Mouse (Mus musculus) liver, embryonic 12.5 days (tissue): Measurements from ENCODE around the gene Rbm33. TPM values are rescaled to one million over a fixed set of nuclear protein-coding genes. Genes with fewer than 3 reads are reported as not detected.

ENCODE experiments used
- polyA plus RNA-seq: library from polyadenylated mRNA; unstranded; fragments of >200 nt; fragmentation: Nextera tagmentation; extraction: Ambion mirVana; gene quantifications from 2 replicates; pipeline ENCODE4 v1.2.1, GENCODE M21; 2016

Rbm33 gene
- polyA plus RNA-seq, 1 experiment from 2014 or later, result 11.7 TPM

Other genes starting within 250 kb of the Rbm33 start
- gene Insig1, start 245.8 kb upstream of the Rbm33 start, polyA plus RNA-seq, result 51.5 and 58.2 TPM in 2 replicates
- gene En2, start 151.4 kb upstream of the Rbm33 start, polyA plus RNA-seq, result not detected in 2 replicates
- not detected in 2 replicates for gene Cnpy1, start 71.3 kb upstream of the Rbm33 start, polyA plus RNA-seq
- gene Shh, start 150.1 kb downstream of the Rbm33 start, polyA plus RNA-seq, result not detected in 2 replicates